22 mouse cellular contexts compared by ENCODE assay signal in genomic region chr2:130817865-130818264, GRCm38 (mm10).
"Had no signal": no experiment of that assay in that cellular context is flagged by ENCODE, and none has a peak within 500 bp of the region (broad histone marks: within the 10 kb centered on the region; RNA-seq: fewer than 3 reads in every experiment).

No protein-coding gene starts in this region.

- H3K4me1 ChIP-seq: lung, embryonic 15.5 days; midbrain, embryonic 12.5 days; neural tube, embryonic 15.5 days; stomach, embryonic 15.5 days had no signal

- ATAC-seq: liver, postnatal 0 days; lung, postnatal 0 days; midbrain, embryonic 16.5 days had no signal

- DNase-seq: liver, postnatal 0 days; lung, adult 2 months; lung, postnatal 14 days; lung, postnatal 36 days; midbrain, embryonic 14.5 days; retina, postnatal 1 day; right cerebral cortex, adult 18-20 months; right cerebral cortex, postnatal 25 days; thymus, adult 2 months; thymus, postnatal 25 days; thymus, postnatal 4 days had no signal

- H3K27me3 ChIP-seq: lung, embryonic 15.5 days; midbrain, embryonic 12.5 days; neural tube, embryonic 13.5 days; neural tube, embryonic 15.5 days; stomach, embryonic 15.5 days had no signal

- H3K27ac ChIP-seq: lung, embryonic 15.5 days; macrophage; midbrain, embryonic 10.5 days; midbrain, embryonic 12.5 days; neural tube, embryonic 13.5 days; neural tube, embryonic 15.5 days; stomach, embryonic 15.5 days; stomach, postnatal 0 days had no signal

- H3K4me3 ChIP-seq: lung, embryonic 15.5 days; midbrain, embryonic 10.5 days; midbrain, embryonic 12.5 days; myocyte; neural tube, embryonic 13.5 days; neural tube, embryonic 15.5 days; stomach, embryonic 15.5 days had no signal
